Mouse (Mus musculus) lung, postnatal 0 days (tissue): ENCODE measurements around the gene Cldn7. TPM values are rescaled to one million over a fixed set of nuclear protein-coding genes. Genes with fewer than 3 reads are reported as not detected.
A peak's percentile ranks its signal among the peaks of the same experiment; 100 is the strongest.

Experiments used
- ATAC-seq: fragments of 200-750 bp; cut with Nextera tagmentation; 2 replicates; pipeline ENCODE4 v1.8.0; 2017; ENCODE audit warnings: moderate library complexity
- DNase-seq: peaks from one replicate; pipeline ENCODE4 v3.0.0-alpha.2; 2016; ENCODE audit warnings: low spot score
- H3K27ac ChIP-seq: fragments of 300-500 bp; sonication (generic); 2 replicates; pipeline ENCODE4 v1.5.1; 2014; ENCODE audit warnings: antibody characterized with exemption, mild to moderate bottlenecking, low read length, mixed read lengths
- H3K27me3 ChIP-seq: fragments of 300-500 bp; sonication (generic); replicated peaks from 2 replicates; pipeline ENCODE4 v1.6.1; 2014; ENCODE audit warnings: low read length, mixed read lengths; ENCODE audit not compliant: insufficient read depth
- H3K36me3 ChIP-seq: fragments of 300-500 bp; sonication (generic); 2 replicates; pipeline ENCODE4 v1.6.1; 2014; ENCODE audit warnings: low read length, mixed read lengths; ENCODE audit not compliant: insufficient read depth
- H3K4me1 ChIP-seq: fragments of 300-500 bp; sonication (generic); 2 replicates; pipeline ENCODE4 v1.6.1; 2014; ENCODE audit warnings: antibody characterized with exemption, low read depth, low read length, mixed read lengths; ENCODE audit not compliant: insufficient read depth
- H3K4me2 ChIP-seq: fragments of 300-500 bp; sonication (generic); replicated peaks from 2 replicates; pipeline ENCODE4 v1.6.1; 2014; ENCODE audit warnings: low read depth, mild to moderate bottlenecking, low read length, moderate library complexity, mixed read lengths
- H3K4me3 ChIP-seq: fragments of 300-500 bp; sonication (generic); 2 replicates; pipeline ENCODE4 v1.5.1; 2014; ENCODE audit warnings: low read depth, low read length
- H3K9ac ChIP-seq: fragments of 300-500 bp; sonication (generic); replicated peaks from 2 replicates; pipeline ENCODE4 v1.6.1; 2014; ENCODE audit warnings: low read depth, mild to moderate bottlenecking
- H3K9me3 ChIP-seq: fragments of 300-500 bp; sonication (generic); 2 replicates; pipeline ENCODE4 v1.6.1; 2016; ENCODE audit warnings: low read length, mixed read lengths
- CTCF ChIP-seq: IDR thresholded peaks from 2 replicates; pipeline ENCODE4 v1.5.1; 2016; ENCODE audit warnings: antibody characterized with exemption, mild to moderate bottlenecking
- EP300 ChIP-seq: IDR thresholded peaks from 2 replicates; pipeline ENCODE4 v1.6.1; 2016; ENCODE audit warnings: antibody characterized with exemption, mild to moderate bottlenecking, control low read depth
- WGBS: fragments of 180-500 bp; shearing (Covaris S2); extraction: QIAGEN DNeasy Blood & Tissue Kit; methylation state at CpG from one replicate; pipeline ENCODE4 v1.1.7; 2014; 5-methylcytosine and 5-hydroxymethylcytosine counted together
- polyA plus RNA-seq: library from polyadenylated mRNA; unstranded; fragments of >200 nt; fragmentation: Nextera tagmentation; extraction: Ambion mirVana; gene quantifications from 2 replicates; pipeline ENCODE4 v1.2.1, GENCODE M21; 2015

The Cldn7 gene
- polyA plus RNA-seq, 1 experiment from 2014 or later, result 230 TPM

GRCm38 (mm10) chr11:69981141-69981762, 16.7 kb downstream of the Cldn7 start, which contains the start of gene Ctdnep1:
TSS of gene Ctdnep1 (plus strand) at chr11:69981156.
- no peak for DNase-seq
- WGBS, result under 1% methylated on average over 26 of the region's 43 CpGs
- H3K36me3 ChIP-seq, result peaks cover 18% of the 10 kb centered on the region; the same call in 1 of the 2 replicates

GRCm38 (mm10) chr11:69982225-69982624, 17.6 kb downstream of the Cldn7 start, which contains the start of gene Elp5:
TSS of gene Elp5 (minus strand) at chr11:69982517.
- Histone ChIP-seq H3K4me2 (peak within 1 kb of the TSS; percentile 94), H3K27ac (peak within 1 kb of the TSS; percentile 97), H3K9me3 (no peaks in the 10 kb centered on the region), H3K4me3 (peak within 1 kb of the TSS; percentile 93), H3K9ac (peak within 1 kb of the TSS; percentile 90), H3K4me1 (peaks cover 22% of the 10 kb centered on the region; the same call in 1 of the 2 replicates), H3K27me3 (no peaks in the 10 kb centered on the region), H3K36me3 (peaks cover 16% of the 10 kb centered on the region; the same call in 1 of the 2 replicates)
- no peak for ATAC-seq
- no peak for DNase-seq
- 33% methylated on average over 8 of the region's 8 CpGs for WGBS
- TF ChIP-seq EP300 (no peak), CTCF (no peak)

More at GRCm38 (mm10) chr11:69981141-69981762, 16.7 kb downstream of the Cldn7 start, which contains the start of gene Ctdnep1:
- Histone ChIP-seq H3K27ac (peak within 1 kb of the TSS; percentile 97), H3K27me3 (no peaks in the 10 kb centered on the region), H3K9ac (peak within 1 kb of the TSS; percentile 90), H3K4me2 (peak within 1 kb of the TSS; percentile 94), H3K4me1 (peaks cover 22% of the 10 kb centered on the region; the same call in 1 of the 2 replicates), H3K9me3 (no peaks in the 10 kb centered on the region), H3K4me3 (peak within 1 kb of the TSS; percentile 93)
- TF ChIP-seq EP300, result no peak
- TF ChIP-seq CTCF, result no peak
- ATAC-seq, result no peak

GRCm38 (mm10) chr11:69982877-69983276, 18.3 kb downstream of the Cldn7 start:
- ATAC-seq (no peak), DNase-seq (no peak)
- H3K4me2 ChIP-seq, result peak overlapping the region; percentile 94
- H3K9me3 ChIP-seq, result no peaks in the 10 kb centered on the region
- peaks cover 13% of the 10 kb centered on the region; the same call in 1 of the 2 replicates for H3K36me3 ChIP-seq
- H3K4me1 ChIP-seq, result peaks cover 22% of the 10 kb centered on the region; the same call in 1 of the 2 replicates
- H3K4me3 ChIP-seq, result no peak overlapping the region
- no peak for TF ChIP-seq EP300
- WGBS, result 20% methylated on average over 5 of the region's 5 CpGs
- no peak overlapping the region for H3K9ac ChIP-seq
- peak overlapping the region; percentile 21; the same call in 1 of the 2 replicates for H3K27ac ChIP-seq
- no peaks in the 10 kb centered on the region for H3K27me3 ChIP-seq

GRCm38 (mm10) chr11:69983377-69983776, 18.8 kb downstream of the Cldn7 start:
- Histone ChIP-seq H3K27ac (peak overlapping the region; percentile 21; the same call in 1 of the 2 replicates), H3K36me3 (peaks cover 13% of the 10 kb centered on the region; the same call in 1 of the 2 replicates), H3K9ac (no peak overlapping the region), H3K9me3 (no peaks in the 10 kb centered on the region), H3K4me1 (peaks cover 22% of the 10 kb centered on the region; the same call in 1 of the 2 replicates), H3K4me2 (peak overlapping the region; percentile 94; the same call in 1 of the 2 replicates), H3K4me3 (no peak overlapping the region), H3K27me3 (no peaks in the 10 kb centered on the region)
- TF ChIP-seq EP300, result no peak
- TF ChIP-seq CTCF, result no peak
- DNase-seq, result no peak
- ATAC-seq, result no peak
- WGBS, result 69% methylated on average over 4 of the region's 4 CpGs

- Histone ChIP-seq H3K4me3 (no peak overlapping the region), H3K4me2 (no peak overlapping the region), H3K27me3 (no peaks in the 10 kb centered on the region), H3K9me3 (no peaks in the 10 kb centered on the region), H3K36me3 (peaks cover 13% of the 10 kb centered on the region; the same call in 1 of the 2 replicates), H3K27ac (no peak overlapping the region), H3K9ac (no peak overlapping the region), H3K4me1 (peaks cover 18% of the 10 kb centered on the region; the same call in 1 of the 2 replicates)
- no peak for ATAC-seq
- TF ChIP-seq EP300 (no peak), CTCF (no peak)
- no peak for DNase-seq
- WGBS, result 87% methylated on average over 8 of the region's 8 CpGs
These were observed 19.9 kb downstream of the Cldn7 start for GRCm38 (mm10) chr11:69984431-69984830.

GRCm38 (mm10) chr11:69989949-69990348, 25.4 kb downstream of the Cldn7 start:
- Histone ChIP-seq H3K9ac (no peak overlapping the region), H3K36me3 (peaks cover 14% of the 10 kb centered on the region; the same call in 1 of the 2 replicates), H3K4me2 (no peak overlapping the region), H3K4me3 (no peak overlapping the region), H3K27me3 (no peaks in the 10 kb centered on the region), H3K27ac (peak overlapping the region; percentile 87), H3K4me1 (peaks cover 9% of the 10 kb centered on the region; the same call in 1 of the 2 replicates), H3K9me3 (no peaks in the 10 kb centered on the region)
- DNase-seq, result peak; percentile 13
- TF ChIP-seq EP300 (no peak), CTCF (no peak)
- 84% methylated on average over 8 of the region's 8 CpGs for WGBS
- ATAC-seq, result no peak
